Mouse (Mus musculus): ENCODE measurements at regions not wholly inside any gene's neighbourhood (a gene's known extent, or its start where the extent isn't known, plus 50 kb on each side); places are given as distances from the start of the nearest gene placed in this dataset.

DNA sequence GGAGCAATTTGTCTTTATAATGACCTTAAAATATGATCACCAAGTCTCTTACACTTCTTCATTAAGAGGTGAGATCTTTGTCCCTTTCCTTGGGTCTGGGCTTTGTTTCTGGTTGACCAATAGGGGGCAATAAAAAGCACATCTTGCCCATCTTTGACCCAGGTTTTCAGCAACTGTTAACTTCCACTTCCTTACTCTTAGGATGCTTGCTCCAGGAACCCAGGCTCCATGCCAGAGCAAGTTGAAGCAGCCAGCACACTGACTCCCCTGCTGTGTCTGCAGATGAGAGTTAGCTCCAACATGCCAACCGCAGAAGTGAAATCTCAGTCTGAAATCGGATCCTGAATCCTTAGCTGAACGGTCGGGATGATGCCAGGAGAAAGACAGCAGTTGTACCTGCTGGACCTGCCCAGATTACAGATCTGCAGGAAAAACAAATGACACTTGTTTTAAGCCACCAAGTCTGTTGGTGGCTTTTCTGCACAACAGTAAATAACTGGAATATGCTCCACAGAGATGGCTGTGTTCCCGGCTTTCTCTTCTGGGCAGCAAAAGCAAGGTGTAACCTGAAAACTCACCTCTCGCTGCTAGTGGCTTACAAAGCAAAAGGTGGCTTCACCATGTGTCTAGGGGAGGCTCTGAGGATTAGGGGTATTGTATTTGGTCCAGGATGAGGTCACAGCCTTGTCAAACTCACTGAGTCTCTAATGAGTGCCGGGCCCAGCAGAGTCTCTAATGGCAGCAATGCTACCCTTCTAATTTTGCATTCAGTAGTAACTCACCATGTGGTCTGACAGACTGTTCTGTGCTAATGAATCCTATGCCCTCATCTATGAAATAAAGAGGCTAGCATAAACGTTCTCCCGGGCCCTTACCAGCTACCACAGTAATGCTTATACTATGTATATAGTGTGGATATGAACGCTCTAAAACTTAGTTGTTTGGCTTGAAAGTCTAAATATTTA is 241.8 kb upstream of the Fbxo33 start:
- TF ChIP-seq CTCF (IDR thresholded peaks at IDR 0.05; ENCODE audit: insufficient read depth, low read length) (no peak), POLR2A (IDR thresholded peaks at IDR 0.05; ENCODE audit: borderline replicate concordance, extremely low read depth, low read depth, low read length) (no peak)
